Mouse (Mus musculus) v-Abl transformed pro-B cells (cell line): Measurements from ENCODE around the gene Ppip5k2.

Experiments used
- in situ Hi-C, 2 experiments: fragments of 400-800 bp; cut with MboI; formaldehyde crosslinking; loops; one replicate each; pipeline ENCODE4 v1.15.1; 2025; ENCODE audit not compliant: unreplicated experiment in 2 of 2

Ppip5k2 gene

GRCm38 (mm10) chr1:97760598-97760997 lies 9.6 kb downstream of the Ppip5k2 start:
- in situ Hi-C loops, result no loop called here

- in situ Hi-C loops, result no loop called here
Measured at GRCm38 (mm10) chr1:97759841-97760240, 10.4 kb downstream of the Ppip5k2 start.

- in situ Hi-C loops, result no loop called here
Measured at GRCm38 (mm10) chr1:97754392-97754791, 15.8 kb downstream of the Ppip5k2 start.

GRCm38 (mm10) chr1:97753216-97753615 lies 17.0 kb downstream of the Ppip5k2 start:
- in situ Hi-C loops, result no loop called here

- in situ Hi-C loops, result no loop called here
Measured at GRCm38 (mm10) chr1:97748163-97748562, 22.0 kb downstream of the Ppip5k2 start.

GRCm38 (mm10) chr1:97746261-97746660 lies 23.9 kb downstream of the Ppip5k2 start:
- in situ Hi-C loops, result no loop called here

- in situ Hi-C loops, result no loop called here
Measured at GRCm38 (mm10) chr1:97745712-97746111, 24.5 kb downstream of the Ppip5k2 start.

GRCm38 (mm10) chr1:97743063-97743462 lies 27.1 kb downstream of the Ppip5k2 start:
- in situ Hi-C loops, result no loop called here

GRCm38 (mm10) chr1:97729339-97729738 lies 40.9 kb downstream of the Ppip5k2 start:
- in situ Hi-C loops, result no loop called here

GRCm38 (mm10) chr1:97726730-97727129 lies 43.5 kb downstream of the Ppip5k2 start:
- in situ Hi-C loops, result no loop called here

- in situ Hi-C loops, result no loop called here
Measured at GRCm38 (mm10) chr1:97718440-97718839, 51.8 kb downstream of the Ppip5k2 start.

GRCm38 (mm10) chr1:97714334-97714868 lies 55.8 kb downstream of the Ppip5k2 start:
- in situ Hi-C loops, result no loop called here

GRCm38 (mm10) chr1:97710520-97710919 lies 59.7 kb downstream of the Ppip5k2 start:
- in situ Hi-C loops, result no loop called here

- in situ Hi-C loops, result no loop called here
Measured at GRCm38 (mm10) chr1:97705389-97705788, 64.8 kb downstream of the Ppip5k2 start.

- in situ Hi-C loops, result no loop called here
Measured at GRCm38 (mm10) chr1:97704646-97705045, 65.6 kb downstream of the Ppip5k2 start.

- in situ Hi-C loops, result loop anchor here in 1 of 2 experiments (10.0 to 25.0 kb wide), 2 partner anchors 664 to 862 kb away; no protein-coding TSS in a partner anchor
Measured at GRCm38 (mm10) chr1:97698956-97699570, 71.1 kb downstream of the Ppip5k2 start.

GRCm38 (mm10) chr1:97697273-97697672 lies 72.9 kb downstream of the Ppip5k2 start:
- in situ Hi-C loops, result loop anchor here in 1 of 2 experiments (10.0 to 25.0 kb wide), 2 partner anchors 662 to 860 kb away; no protein-coding TSS in a partner anchor

- in situ Hi-C loops, result loop anchor here (5.0 to 25.0 kb wide), 4 partner anchors 652 to 857 kb away; no protein-coding TSS in a partner anchor
Measured at GRCm38 (mm10) chr1:97693825-97694224, 76.4 kb downstream of the Ppip5k2 start.

- in situ Hi-C loops, result loop anchor here (5.0 to 25.0 kb wide), 3 partner anchors 186 to 851 kb away; no protein-coding TSS in a partner anchor
Measured at GRCm38 (mm10) chr1:97688756-97689155, 81.5 kb downstream of the Ppip5k2 start.

- in situ Hi-C loops, result loop anchor here in 1 of 2 experiments (25.0 kb wide), 1 partner anchor 839 kb away; no protein-coding TSS in a partner anchor
Measured at GRCm38 (mm10) chr1:97676526-97677177, 93.6 kb downstream of the Ppip5k2 start.

GRCm38 (mm10) chr1:97676115-97676514 lies 94.1 kb downstream of the Ppip5k2 start:
- in situ Hi-C loops, result loop anchor here in 1 of 2 experiments (25.0 kb wide), 1 partner anchor 839 kb away; no protein-coding TSS in a partner anchor
